Comparison of ENCODE assay signal across 9 mouse cellular contexts in the genomic region with DNA sequence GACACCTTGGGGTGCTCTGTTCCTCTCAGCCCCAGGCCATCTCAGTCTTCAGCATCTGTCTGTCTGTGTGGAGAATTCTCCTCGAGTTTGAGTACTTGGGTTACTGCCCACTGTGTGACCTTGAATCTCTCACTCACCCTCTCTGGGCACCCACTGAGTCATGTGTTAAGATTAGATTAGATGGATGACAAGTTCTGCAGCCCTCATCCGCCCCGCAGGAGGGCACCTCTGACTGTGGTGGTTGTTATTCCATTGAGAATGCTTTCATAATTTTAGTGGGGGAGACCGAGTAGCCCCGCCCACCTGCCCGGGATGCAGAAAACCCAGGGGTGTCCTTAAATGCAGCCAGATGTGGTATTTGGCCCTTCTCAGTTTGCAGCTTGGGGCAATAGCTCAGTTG. TPM values are rescaled to one million over a fixed set of nuclear protein-coding genes. Genes with fewer than 3 reads are reported as not detected.
DNase-seq lines count a peak whose midpoint lies in the region; ATAC-seq and TF ChIP-seq lines count a peak whose summit lies in the region.
"Had no signal": no experiment of that assay in that cellular context is flagged by ENCODE, and none has a peak within 500 bp of the region (broad histone marks: within the 10 kb centered on the region; RNA-seq: fewer than 3 reads in every experiment).

No protein-coding gene starts in this region.

- peak overlapping the region; percentile 54; the same call in 1 of the 2 replicates for H3K4me2 ChIP-seq in kidney, postnatal 0 days (ENCODE audit: low read length)
- H3K4me2 ChIP-seq in midbrain, embryonic 14.5 days (ENCODE audit: low read length) = peak overlapping the region; percentile 44; the same call in 1 of the 2 replicates

- TF ChIP-seq CTCF in kidney, postnatal 0 days (IDR thresholded peaks at IDR 0.05; ENCODE audit: low read depth) = no peak

- peak overlapping the region; percentile 79 for H3K27ac ChIP-seq in kidney, postnatal 0 days
- peak overlapping the region; percentile 84; the same call in 1 of the 2 replicates for H3K27ac ChIP-seq in hindbrain, embryonic 10.5 days
- H3K27ac ChIP-seq in midbrain, embryonic 14.5 days (replicated peaks; ENCODE audit: low read depth, low read length) = no peak overlapping the region

- no peak for DNase-seq in kidney, postnatal 0 days (ENCODE audit: low spot score)
- no peak for DNase-seq in kidney, adult 18-20 months
- DNase-seq in adrenal gland, adult 8-10 months = peak; percentile 81
- no peak for DNase-seq in hindbrain, embryonic 10.5 days (ENCODE audit: low spot score)
- DNase-seq in midbrain, embryonic 14.5 days = no peak
- no peak for DNase-seq in layer of hippocampus, postnatal 25 days (ENCODE audit: extremely low spot score in 1 of 2, low spot score in 1 of 2)
- DNase-seq in lung, adult 18-20 months = no peak
- DNase-seq in thymus, postnatal 14 days = no peak
- DNase-seq: gastrocnemius, postnatal 36 days had no signal

- 0 out of 2 replicates have a peak overlapping the region, but pooled peaks have one; percentile 23 for H3K4me3 ChIP-seq in kidney, postnatal 0 days (replicated peaks; ENCODE audit: low read depth, low read length)
- peak overlapping the region; percentile 45 for H3K4me3 ChIP-seq in hindbrain, embryonic 10.5 days
- no peak overlapping the region for H3K4me3 ChIP-seq in midbrain, embryonic 14.5 days (replicated peaks; ENCODE audit: low read depth, low read length)

- WGBS in kidney, postnatal 0 days = 36% methylated on average over 6 of the region's 6 CpGs
- WGBS in hindbrain, embryonic 10.5 days = 48% methylated on average over 6 of the region's 6 CpGs
- WGBS in midbrain, embryonic 14.5 days = 54% methylated on average over 6 of the region's 6 CpGs

- no peak for ATAC-seq in kidney, postnatal 0 days (replicated peaks; ENCODE audit: low FRiP score, low read depth)
- no peak for ATAC-seq in midbrain, embryonic 14.5 days (ENCODE audit: low FRiP score, low TSS enrichment)

- peaks cover 23% of the 10 kb centered on the region; the same call in 1 of the 2 replicates for H3K36me3 ChIP-seq in kidney, postnatal 0 days (ENCODE audit: insufficient read depth, low read length)
- H3K36me3 ChIP-seq in hindbrain, embryonic 10.5 days = peaks cover 35% of the 10 kb centered on the region
- peaks cover 42% of the 10 kb centered on the region for H3K36me3 ChIP-seq in midbrain, embryonic 14.5 days (ENCODE audit: control insufficient read depth, insufficient read depth, low read length)

- H3K9ac ChIP-seq in kidney, postnatal 0 days (ENCODE audit: low read depth, low read length) = 0 out of 2 replicates have a peak overlapping the region, but pooled peaks have one; percentile 43
- H3K9ac ChIP-seq in midbrain, embryonic 14.5 days (replicated peaks; ENCODE audit: low read length) = no peak overlapping the region

- H3K9me3 ChIP-seq in kidney, postnatal 0 days (replicated peaks; ENCODE audit: low read length) = no peaks in the 10 kb centered on the region
- no peaks in the 10 kb centered on the region for H3K9me3 ChIP-seq in hindbrain, embryonic 10.5 days
- H3K9me3 ChIP-seq in midbrain, embryonic 14.5 days (ENCODE audit: control insufficient read depth, low read length) = no peaks in the 10 kb centered on the region

- H3K4me1 ChIP-seq in kidney, postnatal 0 days (replicated peaks; ENCODE audit: insufficient read depth, low read length) = peaks cover 26% of the 10 kb centered on the region
- H3K4me1 ChIP-seq in hindbrain, embryonic 10.5 days (replicated peaks) = peaks cover 82% of the 10 kb centered on the region
- peaks cover 31% of the 10 kb centered on the region for H3K4me1 ChIP-seq in midbrain, embryonic 14.5 days (ENCODE audit: control insufficient read depth, insufficient read depth, low read length)

- no peaks in the 10 kb centered on the region for H3K27me3 ChIP-seq in kidney, postnatal 0 days (ENCODE audit: insufficient read depth, low read length)
- H3K27me3 ChIP-seq in hindbrain, embryonic 10.5 days (ENCODE audit: insufficient read depth, poor library complexity, severe bottlenecking) = peaks cover 87% of the 10 kb centered on the region
- H3K27me3 ChIP-seq in midbrain, embryonic 14.5 days (ENCODE audit: control insufficient read depth, insufficient read depth, low read length) = peaks cover 32% of the 10 kb centered on the region; the same call in 1 of the 2 replicates

RNA-seq across cellular contexts. Expression of gene Aes, which starts 4.2 kb away (rescaled TPM):
- polyA plus RNA-seq in kidney, postnatal 0 days (2015; fragmentation: Nextera tagmentation; extraction: Ambion mirVana) = 566 and 582 TPM in 2 replicates
- 1,000 to 10,000 TPM in 3 of 4 experiments, 100 to 1,000 TPM in 1; 989 to 1,424 (median 1,166) TPM for total RNA-seq in adrenal gland, adult 8-10 months (2022)
- polyA plus RNA-seq in hindbrain, embryonic 10.5 days (2016; fragmentation: Nextera tagmentation; extraction: Ambion mirVana) = 297 and 430 TPM in 2 replicates
- 485 and 707 TPM in 2 replicates for polyA plus RNA-seq in midbrain, embryonic 14.5 days (2014; fragmentation: Nextera tagmentation; extraction: Ambion mirVana)
- 100 to 1,000 TPM; 692 to 732 TPM for total RNA-seq in layer of hippocampus, postnatal 25 days (2021)

RNA-seq across cellular contexts. Expression of gene Tle2, which starts 10.9 kb away (rescaled TPM):
- polyA plus RNA-seq in kidney, postnatal 0 days (2015; fragmentation: Nextera tagmentation; extraction: Ambion mirVana) = 29.2 and 30.8 TPM in 2 replicates
- 100 to 1,000 TPM in 2 of 4 experiments, 10 to 100 TPM in 2; 50.6 to 211 (median 117) TPM for total RNA-seq in adrenal gland, adult 8-10 months (2022)
- 8.6 and 15.7 TPM in 2 replicates for polyA plus RNA-seq in hindbrain, embryonic 10.5 days (2016; fragmentation: Nextera tagmentation; extraction: Ambion mirVana)
- polyA plus RNA-seq in midbrain, embryonic 14.5 days (2014; fragmentation: Nextera tagmentation; extraction: Ambion mirVana) = 20.4 and 25.7 TPM in 2 replicates
- total RNA-seq in layer of hippocampus, postnatal 25 days (2021) = 10 to 100 TPM; 22.5 to 32.3 TPM

RNA-seq across cellular contexts. Expression of gene Gna11, which starts 18.5 kb away (rescaled TPM):
- polyA plus RNA-seq in kidney, postnatal 0 days (2015; fragmentation: Nextera tagmentation; extraction: Ambion mirVana) = 69.5 and 72.3 TPM in 2 replicates
- 100 to 1,000 TPM in 2 of 4 experiments, 10 to 100 TPM in 2; 90.2 to 105 (median 98.1) TPM for total RNA-seq in adrenal gland, adult 8-10 months (2022)
- 71.2 and 76.9 TPM in 2 replicates for polyA plus RNA-seq in hindbrain, embryonic 10.5 days (2016; fragmentation: Nextera tagmentation; extraction: Ambion mirVana)
- 86.7 and 102 TPM in 2 replicates for polyA plus RNA-seq in midbrain, embryonic 14.5 days (2014; fragmentation: Nextera tagmentation; extraction: Ambion mirVana)
- 100 to 1,000 TPM; 110 to 121 TPM for total RNA-seq in layer of hippocampus, postnatal 25 days (2021)

RNA-seq across cellular contexts. Expression of gene Tle6, which starts 37.4 kb away (rescaled TPM):
- polyA plus RNA-seq in kidney, postnatal 0 days (2015; fragmentation: Nextera tagmentation; extraction: Ambion mirVana) = 7.3 and 9.4 TPM in 2 replicates
- total RNA-seq in adrenal gland, adult 8-10 months (2022) = 100 to 1,000 TPM in 2 of 4 experiments, 10 to 100 TPM in 2; 32.2 to 138 (median 85.6) TPM
- 6.9 and 7.1 TPM in 2 replicates for polyA plus RNA-seq in hindbrain, embryonic 10.5 days (2016; fragmentation: Nextera tagmentation; extraction: Ambion mirVana)
- 3.2 and 3.5 TPM in 2 replicates for polyA plus RNA-seq in midbrain, embryonic 14.5 days (2014; fragmentation: Nextera tagmentation; extraction: Ambion mirVana)
- total RNA-seq in layer of hippocampus, postnatal 25 days (2021) = 1 to 10 TPM; 1.7 to 4.1 TPM

RNA-seq across cellular contexts. Expression of gene Gna15, which starts 39.5 kb away (rescaled TPM):
- polyA plus RNA-seq in kidney, postnatal 0 days (2015; fragmentation: Nextera tagmentation; extraction: Ambion mirVana) = 0.80 and 0.92 TPM in 2 replicates
- 1 to 10 TPM in 3 of 4 experiments, under 1 TPM in 1; 0.70 to 2.2 (median 1.6) TPM for total RNA-seq in adrenal gland, adult 8-10 months (2022)
- 0.63 and 1.6 TPM in 2 replicates for polyA plus RNA-seq in hindbrain, embryonic 10.5 days (2016; fragmentation: Nextera tagmentation; extraction: Ambion mirVana)
- polyA plus RNA-seq in midbrain, embryonic 14.5 days (2014; fragmentation: Nextera tagmentation; extraction: Ambion mirVana) = 0.69 and 0.88 TPM in 2 replicates
- total RNA-seq in layer of hippocampus, postnatal 25 days (2021) = 1 to 10 TPM; 2.4 to 3.2 TPM
